Mouse (Mus musculus) ES-Bruce4 (cell line): ENCODE data around the gene Cdk5rap2. TPM values are rescaled to one million over a fixed set of nuclear protein-coding genes. Genes with fewer than 3 reads are reported as not detected.

Experiments
- H3K27ac ChIP-seq: 2 replicates; pipeline ENCODE4 v1.5.1; 2012; ENCODE audit warnings: low read length, inconsistent platforms; ENCODE audit not compliant: insufficient read depth
- H3K27me3 ChIP-seq: 2 replicates; pipeline ENCODE4 v1.6.1; 2012; ENCODE audit warnings: mild to moderate bottlenecking, low read length, inconsistent platforms; ENCODE audit not compliant: control insufficient read depth, poor library complexity, insufficient read depth, severe bottlenecking
- H3K36me3 ChIP-seq: 2 replicates; pipeline ENCODE4 v1.6.1; 2012; ENCODE audit warnings: inconsistent platforms, mild to moderate bottlenecking, low read length, moderate library complexity; ENCODE audit not compliant: control insufficient read depth, poor library complexity, insufficient read depth, severe bottlenecking
- H3K4me1 ChIP-seq: one replicate; pipeline ENCODE4 v1.8.1; 2011; ENCODE audit warnings: low read length; ENCODE audit not compliant: control insufficient read depth, insufficient read depth
- H3K4me3 ChIP-seq: 2 replicates; pipeline ENCODE4 v1.5.1; 2011; ENCODE audit warnings: low read depth, mild to moderate bottlenecking, low read length
- H3K9ac ChIP-seq: 2 replicates; pipeline ENCODE4 v1.6.1; 2012; ENCODE audit warnings: low read depth, mild to moderate bottlenecking, inconsistent platforms; ENCODE audit not compliant: poor library complexity, severe bottlenecking
- H3K9me3 ChIP-seq: replicated peaks from 2 replicates; pipeline ENCODE4 v1.6.1; 2012; ENCODE audit warnings: mild to moderate bottlenecking, low read length, inconsistent platforms; ENCODE audit not compliant: control insufficient read depth, poor library complexity, insufficient read depth, severe bottlenecking
- CTCF ChIP-seq: IDR thresholded peaks from one replicate; pipeline ENCODE4 v1.8.1; 2011; ENCODE audit warnings: low read depth, low read length
- EP300 ChIP-seq: IDR thresholded peaks from 2 replicates; pipeline ENCODE4 v1.6.1; 2011; ENCODE audit warnings: low read depth, low read length; ENCODE audit not compliant: insufficient read depth
- POLR2A ChIP-seq: IDR thresholded peaks from one replicate; pipeline ENCODE4 v1.8.1; 2011; ENCODE audit warnings: low read length; ENCODE audit not compliant: insufficient read depth
- polyA plus RNA-seq: library from polyadenylated mRNA; stranded (reverse); fragments of >200 nt; gene quantifications from 2 replicates; pipeline ENCODE4 v1.2.4, GENCODE M21; 2011; ENCODE audit warnings: low read depth; ENCODE audit not compliant: missing spikeins, insufficient read depth, insufficient read length

The Cdk5rap2 gene
- polyA plus RNA-seq, 1 experiment, result 39.7 TPM

GRCm38 (mm10) chr4:70272527-70272926, 137.7 kb downstream of the Cdk5rap2 start:
- peaks cover 4% of the 10 kb centered on the region for H3K36me3 ChIP-seq
- H3K9me3 ChIP-seq, result no peaks in the 10 kb centered on the region
- no peaks in the 10 kb centered on the region for H3K4me1 ChIP-seq
- H3K9ac ChIP-seq, result no peak overlapping the region
- no peak overlapping the region for H3K27ac ChIP-seq
- TF ChIP-seq EP300 (no peak), POLR2A (no peak), CTCF (no peak)
- H3K4me3 ChIP-seq, result no peak overlapping the region
- no peaks in the 10 kb centered on the region for H3K27me3 ChIP-seq

GRCm38 (mm10) chr4:70267213-70267906, 142.9 kb downstream of the Cdk5rap2 start:
- TF ChIP-seq POLR2A, result no peak
- no peak for TF ChIP-seq EP300
- TF ChIP-seq CTCF, result no peak
- no peak overlapping the region for H3K9ac ChIP-seq
- H3K4me3 ChIP-seq, result no peak overlapping the region
- H3K36me3 ChIP-seq, result peaks cover 15% of the 10 kb centered on the region
- H3K27me3 ChIP-seq, result no peaks in the 10 kb centered on the region
- no peaks in the 10 kb centered on the region for H3K4me1 ChIP-seq
- no peaks in the 10 kb centered on the region for H3K9me3 ChIP-seq
- no peak overlapping the region for H3K27ac ChIP-seq

GRCm38 (mm10) chr4:70265248-70265647, 145.0 kb downstream of the Cdk5rap2 start:
- Histone ChIP-seq H3K4me3 (no peak overlapping the region), H3K9ac (no peak overlapping the region), H3K27ac (no peak overlapping the region), H3K4me1 (no peaks in the 10 kb centered on the region), H3K9me3 (no peaks in the 10 kb centered on the region), H3K36me3 (peaks cover 14% of the 10 kb centered on the region), H3K27me3 (no peaks in the 10 kb centered on the region)
- no peak for TF ChIP-seq POLR2A
- no peak for TF ChIP-seq EP300
- peak; percentile 85 for TF ChIP-seq CTCF

GRCm38 (mm10) chr4:70262850-70263249, 147.4 kb downstream of the Cdk5rap2 start:
- no peaks in the 10 kb centered on the region for H3K4me1 ChIP-seq
- H3K27me3 ChIP-seq, result no peaks in the 10 kb centered on the region
- no peaks in the 10 kb centered on the region for H3K9me3 ChIP-seq
- no peak for TF ChIP-seq CTCF
- no peak for TF ChIP-seq EP300
- no peak for TF ChIP-seq POLR2A
- no peak overlapping the region for H3K4me3 ChIP-seq
- H3K36me3 ChIP-seq, result peaks cover 14% of the 10 kb centered on the region
- H3K9ac ChIP-seq, result no peak overlapping the region
- no peak overlapping the region for H3K27ac ChIP-seq

GRCm38 (mm10) chr4:70261315-70261714, 148.9 kb downstream of the Cdk5rap2 start:
- TF ChIP-seq POLR2A (no peak), EP300 (no peak), CTCF (no peak)
- Histone ChIP-seq H3K9me3 (no peaks in the 10 kb centered on the region), H3K4me1 (no peaks in the 10 kb centered on the region), H3K4me3 (no peak overlapping the region), H3K27me3 (no peaks in the 10 kb centered on the region), H3K9ac (no peak overlapping the region), H3K27ac (no peak overlapping the region), H3K36me3 (peaks cover 8% of the 10 kb centered on the region)

- H3K36me3 ChIP-seq, result peaks cover 7% of the 10 kb centered on the region
- H3K4me1 ChIP-seq, result no peaks in the 10 kb centered on the region
- no peaks in the 10 kb centered on the region for H3K9me3 ChIP-seq
- no peak for TF ChIP-seq CTCF
- TF ChIP-seq POLR2A, result no peak
- TF ChIP-seq EP300, result no peak
- H3K27me3 ChIP-seq, result no peaks in the 10 kb centered on the region
- H3K9ac ChIP-seq, result no peak overlapping the region
- no peak overlapping the region for H3K27ac ChIP-seq
- H3K4me3 ChIP-seq, result no peak overlapping the region
These were observed 149.8 kb downstream of the Cdk5rap2 start for GRCm38 (mm10) chr4:70260419-70260807.
